Mouse (Mus musculus) kidney, postnatal 25 days (tissue): ENCODE measurements at regions not wholly inside any gene's neighbourhood (a gene's known extent, or its start where the extent isn't known, plus 50 kb on each side); places are given as distances from the start of the nearest gene placed in this dataset.
"Not testable (repeated sequence)": the region's sequence is repeated elsewhere in the genome, so short reads cannot be mapped to it uniquely, and the experiment has no call there.

ENCODE experiments used
- DNase-seq, 2 experiments: peaks; one replicate each; pipeline ENCODE4 v3.0.0; 2021; ENCODE audit warnings: mixed read lengths in 2 of 2

- not testable (repeated sequence) for DNase-seq
These were observed 96.7 kb downstream of the Zfp369 start for GRCm38 (mm10) chr13:65375273-65375672.

GRCm38 (mm10) chr13:65379411-65379810 lies 100.8 kb downstream of the Zfp369 start:
- not testable (repeated sequence) for DNase-seq

- not testable (repeated sequence) for DNase-seq
These were observed 97.5 kb upstream of the Gm10139 start for GRCm38 (mm10) chr13:65414990-65415389.

- DNase-seq = peak in 1 of 2 experiments; percentile 34
These were observed 92.3 kb upstream of the Gm10139 start for GRCm38 (mm10) chr13:65420201-65420600.
